Mouse (Mus musculus): ENCODE data around the gene Smco3. TPM values are rescaled to one million over a fixed set of nuclear protein-coding genes. Genes with fewer than 3 reads are reported as not detected.
"Not testable (repeated sequence)": the region's sequence is repeated elsewhere in the genome, so short reads cannot be mapped to it uniquely, and the experiment has no call there.

Gene Smco3
- 1 to 10 TPM; 2.7 to 3.5 TPM for total RNA-seq (2021)
- long read RNA-seq, partial matches to known transcripts: 0 of 1 reads
- long read RNA-seq, other reads (novel, unspliced or antisense): 0 of 1 reads

DNA sequence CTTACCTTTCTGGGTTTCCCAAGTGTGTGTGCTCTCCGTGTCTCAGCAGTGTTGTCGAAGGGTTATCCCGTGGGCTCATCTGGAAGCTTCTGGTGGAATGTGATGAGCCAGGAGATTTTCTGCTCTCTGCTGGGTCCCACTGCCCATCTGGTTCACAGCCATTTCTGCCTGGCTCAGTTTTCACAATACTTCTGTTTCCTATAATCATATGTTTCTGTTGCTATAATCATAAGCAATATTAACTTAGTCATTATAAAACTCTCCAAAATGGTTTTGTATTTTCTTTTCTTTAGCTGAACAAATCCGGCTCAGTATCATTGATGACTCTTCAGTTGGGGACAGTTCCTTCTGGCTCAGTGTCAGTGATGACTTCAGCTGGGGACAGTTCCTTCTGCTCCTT, at the start of gene Smco3:
TSS of gene Smco3 (minus strand) at position 101 of the 400 bp plus-strand sequence.
- no peak for DNase-seq (ENCODE audit: low spot score in 2 of 2)

DNA sequence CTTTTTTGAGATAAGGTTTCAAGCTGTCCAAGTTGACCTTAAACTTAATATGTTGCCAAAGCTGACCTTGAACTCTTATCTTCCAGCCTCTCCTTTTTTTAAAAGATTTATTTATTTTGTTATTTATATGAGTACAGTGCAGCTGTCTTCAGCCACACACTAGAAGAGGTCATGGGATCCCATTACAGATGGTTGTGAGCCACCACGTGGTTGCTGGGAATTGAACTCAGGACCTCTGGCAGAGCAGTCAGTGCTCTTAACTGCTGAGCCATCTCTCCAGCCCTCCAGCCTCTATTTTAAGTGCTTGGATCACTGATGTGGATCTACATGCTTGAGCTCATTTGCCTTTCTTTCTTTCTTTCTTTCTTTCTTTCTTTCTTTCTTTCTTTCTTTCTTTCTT, 49.5 kb upstream of the Smco3 start:
- not testable (repeated sequence) for DNase-seq (ENCODE audit: low spot score in 2 of 2)

GRCm38 (mm10) chr6:136883961-136884360, 48.7 kb upstream of the Smco3 start:
- DNase-seq (ENCODE audit: low spot score in 2 of 2): no peak

DNA sequence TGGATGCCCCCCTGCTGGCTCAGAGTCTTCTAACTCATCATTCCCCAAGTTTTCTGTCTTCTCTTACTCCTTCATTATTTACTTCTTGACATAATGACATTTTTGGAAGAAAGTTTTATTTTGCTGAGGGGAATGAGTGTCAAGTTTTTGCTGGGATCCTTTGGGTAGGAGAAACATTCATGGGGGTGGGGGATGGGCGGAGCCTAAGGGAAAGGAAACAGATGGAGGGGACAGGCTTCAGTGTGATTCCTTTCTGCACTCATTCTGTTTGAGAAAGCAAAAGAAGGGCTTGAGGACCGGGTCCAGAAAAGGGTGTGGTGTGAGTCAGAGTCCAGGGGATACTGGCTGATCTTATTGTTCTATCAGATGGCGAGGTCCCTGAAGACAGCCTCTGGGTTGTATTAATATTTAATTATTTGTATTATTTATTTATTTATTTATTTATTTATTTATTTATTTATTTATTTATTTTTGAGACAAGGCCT, 48.2 kb upstream of the Smco3 start:
- no peak for DNase-seq (ENCODE audit: low spot score in 2 of 2)

GRCm38 (mm10) chr6:136881678-136882077, 46.4 kb upstream of the Smco3 start:
- DNase-seq (ENCODE audit: low spot score in 2 of 2): no peak

DNA sequence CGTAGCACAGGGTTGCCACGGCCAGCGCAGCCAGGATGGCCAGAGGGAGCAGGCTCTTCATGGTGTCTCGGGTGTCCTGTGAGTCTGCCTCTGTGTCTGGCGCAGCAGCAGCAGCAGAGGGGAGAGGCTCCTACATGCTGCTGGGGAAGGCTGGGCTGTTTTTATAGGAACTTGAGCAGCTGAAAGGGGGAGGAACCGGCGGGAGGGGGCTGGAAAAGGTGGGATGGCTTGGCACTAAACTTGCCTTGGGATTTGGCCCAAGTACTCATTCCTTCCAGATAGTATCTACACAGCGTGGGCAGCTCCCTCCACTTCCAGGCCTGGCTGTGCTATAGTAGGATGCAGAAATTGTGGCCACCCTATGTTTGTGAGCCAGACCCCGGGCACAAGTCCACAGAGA, 40.4 kb upstream of the Smco3 start, which contains the start of gene Mgp:
TSS of gene Mgp (minus strand) at position 154 of the 400 bp plus-strand sequence.
- DNase-seq (ENCODE audit: low spot score in 2 of 2): no peak

GRCm38 (mm10) chr6:136874599-136874998, 39.3 kb upstream of the Smco3 start:
- no peak for DNase-seq (ENCODE audit: low spot score in 2 of 2)

GRCm38 (mm10) chr6:136868921-136869320, 33.7 kb upstream of the Smco3 start:
- no peak for DNase-seq (ENCODE audit: low spot score in 2 of 2)

DNA sequence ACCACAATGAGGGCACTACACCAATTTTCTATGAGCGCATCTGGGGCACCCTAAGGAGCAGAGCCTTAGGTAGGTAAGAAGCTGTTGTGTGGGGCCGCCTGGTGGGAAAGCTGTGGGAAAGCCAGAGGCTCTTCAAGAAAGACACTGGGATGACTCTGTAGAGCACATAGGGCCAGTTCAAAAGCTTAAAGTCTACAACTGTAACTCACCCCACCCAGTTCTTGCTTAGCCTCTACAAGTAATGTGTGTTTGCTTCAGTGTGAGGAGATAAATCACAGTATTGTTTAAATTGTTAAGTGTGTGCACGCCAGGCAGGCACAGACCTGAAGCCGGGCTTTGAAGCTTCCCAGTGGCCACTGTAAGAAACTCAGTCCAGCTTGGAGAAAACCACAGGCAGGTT, 30.9 kb upstream of the Smco3 start:
- no peak for DNase-seq (ENCODE audit: low spot score in 2 of 2)

- DNase-seq (ENCODE audit: low spot score in 2 of 2): no peak
Observed at GRCm38 (mm10) chr6:136865360-136865759, 30.1 kb upstream of the Smco3 start.

DNA sequence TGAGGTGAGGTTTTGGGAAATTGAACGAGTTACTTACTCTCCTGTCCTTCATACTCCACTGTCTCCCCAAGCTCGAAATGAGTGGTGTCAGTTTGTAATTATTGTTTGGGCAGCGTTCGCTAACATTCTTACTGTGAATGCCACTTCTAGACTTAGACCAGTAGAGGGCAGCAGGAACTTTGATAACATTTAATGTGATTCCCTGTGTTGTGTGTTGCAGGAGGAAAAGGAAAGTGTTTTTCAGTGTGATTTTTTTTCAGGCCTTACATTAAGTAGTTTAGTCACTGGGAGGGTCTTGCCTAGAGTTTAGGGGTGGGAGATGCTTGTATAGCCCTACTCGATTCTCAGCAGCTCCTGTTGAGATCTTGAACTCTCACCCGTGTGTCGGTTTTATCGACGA, 25.8 kb upstream of the Smco3 start:
- DNase-seq (ENCODE audit: low spot score in 2 of 2): no peak

DNA sequence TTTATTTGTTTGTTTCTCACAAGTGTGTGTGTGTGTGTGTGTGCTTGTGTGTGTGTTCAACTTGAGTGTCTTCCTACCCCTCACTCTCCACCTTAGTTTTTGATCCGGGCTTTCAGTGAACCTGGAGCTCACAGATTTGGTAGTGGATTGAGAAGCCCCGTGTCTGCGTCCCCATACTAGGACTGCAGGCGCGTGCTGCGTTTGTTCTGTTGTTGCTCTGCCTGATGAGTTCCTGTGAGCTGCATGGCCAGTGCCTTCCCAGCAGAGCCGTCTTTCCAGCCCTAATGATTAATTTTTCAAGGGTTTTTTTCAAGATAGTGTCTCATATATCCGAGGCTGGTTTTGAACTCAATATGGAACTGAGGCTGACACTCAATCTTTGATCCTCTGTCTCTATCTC, 23.2 kb upstream of the Smco3 start:
- DNase-seq (ENCODE audit: low spot score in 2 of 2): no peak

- DNase-seq (ENCODE audit: low spot score in 2 of 2): no peak
Observed at GRCm38 (mm10) chr6:136857873-136858260, 22.6 kb upstream of the Smco3 start.

DNA sequence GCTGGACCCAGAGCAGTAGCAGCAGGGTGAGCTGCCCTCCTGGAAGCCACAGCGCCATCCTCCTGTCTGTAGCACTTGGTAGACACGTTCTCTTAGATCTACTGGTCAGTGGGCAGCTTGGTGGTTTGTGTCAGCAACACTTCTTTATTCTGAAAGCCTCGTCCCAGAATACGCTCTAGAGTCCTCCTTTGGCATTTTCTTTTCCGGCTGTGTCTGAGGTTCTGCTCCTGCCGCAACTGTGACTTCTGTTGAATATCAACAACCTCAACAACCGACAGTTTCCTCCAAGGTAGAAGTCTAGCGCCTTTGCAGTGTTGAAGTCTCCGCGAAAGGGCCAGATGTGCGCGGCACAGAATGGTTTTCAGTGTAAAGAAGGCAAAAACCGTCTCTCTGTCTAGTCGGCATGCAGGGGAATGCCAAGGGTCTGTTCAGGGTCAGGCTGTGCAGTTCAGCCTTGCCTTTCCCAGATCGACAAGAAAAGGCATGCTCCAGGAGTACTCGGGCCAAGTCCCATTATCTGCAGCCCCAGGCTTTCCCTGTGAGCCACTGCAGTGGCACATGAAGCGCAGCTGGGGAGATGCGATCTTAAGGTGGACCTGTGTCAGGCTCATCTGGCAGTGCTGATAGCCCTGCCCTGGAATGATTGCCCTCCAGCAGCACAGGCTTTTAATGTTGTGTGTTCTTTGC, 22.1 kb upstream of the Smco3 start, which contains the start of gene Art4:
TSS of gene Art4 (minus strand) at position 548 of the 687 bp plus-strand sequence.
- DNase-seq (ENCODE audit: low spot score in 2 of 2): no peak

GRCm38 (mm10) chr6:136856071-136856636, 20.9 kb upstream of the Smco3 start:
- DNase-seq (ENCODE audit: low spot score in 2 of 2): no peak

GRCm38 (mm10) chr6:136855183-136855582, 19.9 kb upstream of the Smco3 start:
- no peak for DNase-seq (ENCODE audit: low spot score in 2 of 2)

GRCm38 (mm10) chr6:136854361-136854781, 19.1 kb upstream of the Smco3 start:
- DNase-seq (ENCODE audit: low spot score in 2 of 2): no peak

DNA sequence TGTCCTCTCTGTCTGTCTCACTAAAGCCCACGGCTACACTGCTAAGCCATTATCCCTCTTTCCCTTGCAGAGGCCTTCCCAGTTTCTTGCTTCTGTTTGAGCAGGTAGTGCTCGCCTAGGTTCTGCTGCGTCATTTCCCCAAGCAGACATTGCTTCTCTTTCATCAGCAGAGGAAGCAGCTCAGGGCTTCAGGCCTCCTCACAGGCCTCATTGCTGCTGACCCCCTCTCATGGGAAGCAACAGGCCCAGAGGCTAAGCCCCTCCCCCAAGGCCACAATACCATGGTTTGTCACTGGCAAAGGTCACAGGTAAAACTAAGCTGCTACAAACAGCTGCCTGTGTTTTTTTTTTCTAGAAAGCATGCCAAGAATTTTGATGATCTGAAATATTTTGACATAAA, 17.5 kb upstream of the Smco3 start:
- no peak for DNase-seq (ENCODE audit: low spot score in 2 of 2)

GRCm38 (mm10) chr6:136852348-136852747, 17.1 kb upstream of the Smco3 start:
- DNase-seq (ENCODE audit: low spot score in 2 of 2): no peak

DNA sequence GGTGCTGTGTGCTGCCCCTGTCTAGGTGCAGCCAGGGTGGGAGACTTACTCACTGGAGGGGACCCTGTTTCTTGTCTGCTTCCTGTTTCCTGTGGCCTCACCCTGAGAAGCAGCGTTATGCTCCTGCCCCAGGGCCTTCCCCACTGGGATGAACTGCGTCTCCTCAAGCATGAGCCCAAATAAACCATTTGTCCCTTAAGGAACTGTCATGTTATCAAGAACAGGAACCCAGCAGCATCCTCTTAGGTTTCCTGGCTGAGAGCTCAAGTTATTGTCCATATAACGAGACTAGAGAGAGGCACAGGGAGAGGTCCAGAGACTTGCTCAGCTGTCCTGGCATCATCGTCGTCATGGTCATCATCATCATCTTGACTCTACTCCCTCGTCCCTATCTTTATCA, 15.0 kb upstream of the Smco3 start:
- no peak for DNase-seq (ENCODE audit: low spot score in 2 of 2)

DNA sequence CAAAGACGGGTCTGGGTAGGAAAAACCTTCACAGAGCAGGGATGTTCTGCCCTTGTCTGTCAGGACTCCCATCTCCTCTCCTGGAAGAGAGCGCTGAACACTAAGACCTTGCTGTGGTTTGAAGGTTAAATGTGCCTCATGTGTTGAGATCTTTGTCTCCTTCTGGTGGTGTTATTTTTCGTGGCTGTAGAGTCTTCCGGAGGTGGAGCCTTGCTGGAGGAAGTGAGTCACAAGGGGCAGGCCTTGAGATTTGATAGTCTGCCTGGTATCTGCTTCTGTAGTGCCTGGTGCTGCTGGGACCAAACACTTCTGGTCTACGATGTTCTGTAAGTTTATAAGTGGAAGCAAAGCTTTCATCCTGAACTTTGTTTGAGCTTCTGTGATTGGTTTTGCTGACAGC, 13.7 kb upstream of the Smco3 start:
- no peak for DNase-seq (ENCODE audit: low spot score in 2 of 2)

- DNase-seq (ENCODE audit: low spot score in 2 of 2): no peak
Observed at GRCm38 (mm10) chr6:136848399-136848798, 13.1 kb upstream of the Smco3 start.

- DNase-seq (ENCODE audit: low spot score in 2 of 2): peak; percentile 36 to 57
Observed at GRCm38 (mm10) chr6:136847790-136848189, 12.5 kb upstream of the Smco3 start.
